Mouse (Mus musculus): ENCODE data around the gene Mipep. TPM values are rescaled to one million over a fixed set of nuclear protein-coding genes. Genes with fewer than 3 reads are reported as not detected.

Mipep gene
- total RNA-seq, 1 experiment = 7.9 TPM

DNA sequence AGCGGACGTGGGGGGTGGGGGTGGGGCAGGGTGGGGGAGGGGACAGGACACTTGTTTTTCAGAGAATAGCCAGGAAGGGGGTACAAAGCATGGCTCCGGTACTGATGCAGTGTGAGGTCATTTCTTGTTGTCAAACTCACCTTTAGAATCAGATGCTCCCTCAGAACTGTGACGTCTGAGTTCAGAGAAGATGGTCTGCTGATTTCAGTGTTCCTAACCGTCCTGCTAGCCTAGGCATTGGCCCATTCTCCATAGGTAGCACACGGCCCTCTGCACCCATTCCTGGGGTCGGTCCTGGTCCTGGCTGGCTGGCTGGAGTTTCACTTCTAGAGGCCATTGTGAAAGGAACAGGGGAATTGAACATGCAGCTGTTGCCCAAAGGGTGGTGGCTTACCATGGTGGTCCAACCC lies 47.2 kb upstream of the Mipep start:
- H3K9ac ChIP-seq (ENCODE audit: insufficient read depth, low read depth, low read length, poor library complexity, severe bottlenecking) = peak overlapping the region; percentile 7; the same call in 1 of the 2 replicates

DNA sequence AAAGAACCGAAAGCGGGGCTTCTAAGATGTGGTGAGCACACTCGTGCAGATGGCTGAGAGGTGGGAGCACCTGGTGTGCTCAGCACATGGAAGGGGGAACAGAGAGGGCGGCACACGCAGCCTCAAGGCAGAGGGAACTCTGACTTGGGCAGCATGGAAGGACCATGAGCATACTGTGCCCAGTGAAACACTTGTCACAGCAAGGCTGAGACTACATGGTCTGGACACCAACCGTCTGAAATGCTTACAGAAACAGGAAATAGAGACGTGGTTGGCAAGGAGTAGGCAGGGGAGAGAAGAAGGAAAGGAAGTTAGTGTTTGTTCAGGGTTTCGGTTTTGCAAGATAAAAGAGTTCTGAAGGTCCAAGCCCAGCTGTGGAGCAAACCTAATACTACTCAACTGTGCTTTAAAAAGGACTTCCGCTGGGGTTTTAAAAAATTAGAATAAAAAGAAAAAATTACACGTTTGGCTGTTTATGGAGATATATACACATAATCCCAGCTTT lies 45.9 kb upstream of the Mipep start:
- H3K36me3 ChIP-seq (ENCODE audit: control insufficient read depth, insufficient read depth, low read length, poor library complexity, severe bottlenecking) = peaks cover 5% of the 10 kb centered on the region; the same call in 1 of the 2 replicates
- H3K9ac ChIP-seq (ENCODE audit: insufficient read depth, low read depth, low read length, poor library complexity, severe bottlenecking) = peak overlapping the region; percentile 4; the same call in 1 of the 2 replicates
- DNase-seq (ENCODE audit: low read depth, low spot score) = no peak
- in situ Hi-C loops (cut with MboI; ENCODE audit: low sequenced_read_pairs in 2 of 2, unreplicated experiment in 2 of 2) = no loop called here
- peaks cover 14 to 38% of the 10 kb centered on the region in 2 experiments for H3K4me1 ChIP-seq (ENCODE audit: control insufficient read depth in 2 of 2, insufficient read depth in 2 of 2, low read length in 2 of 2, poor library complexity in 1 of 2)
- H3K4me3 ChIP-seq (ENCODE audit: insufficient read depth in 1 of 2, low read depth in 1 of 2, low read length in 2 of 2, poor library complexity in 1 of 2, severe bottlenecking in 1 of 2) = no peak overlapping the region
- no peak for TF ChIP-seq ZNF384 (IDR thresholded peaks at IDR 0.05; ENCODE audit: low read depth, low read length)
- no peak for TF ChIP-seq HCFC1 (IDR thresholded peaks at IDR 0.05; ENCODE audit: borderline replicate concordance, insufficient read depth, low read length)
- no peak for TF ChIP-seq ZC3H11A (IDR thresholded peaks at IDR 0.05; ENCODE audit: borderline replicate concordance, low read depth, low read length)
- no peak for TF ChIP-seq CHD2 (IDR thresholded peaks at IDR 0.05; ENCODE audit: low read depth, low read length)
- no peak for TF ChIP-seq MAFK (IDR thresholded peaks at IDR 0.05; ENCODE audit: insufficient read depth, low read depth, low read length)
- peak overlapping the region; percentile 32; the same call in 1 of the 2 replicates for H3K27ac ChIP-seq (ENCODE audit: insufficient read depth, low read depth, low read length, poor library complexity, severe bottlenecking)
- H3K9me3 ChIP-seq (ENCODE audit: control insufficient read depth, insufficient read depth, low read depth, low read length) = no peaks in the 10 kb centered on the region

More for the DNA sequence above, 47.2 kb upstream of the Mipep start:
- Histone ChIP-seq H3K4me3 (ENCODE audit: insufficient read depth in 1 of 2, low read depth in 1 of 2, low read length in 2 of 2, poor library complexity in 1 of 2, severe bottlenecking in 1 of 2) (no peak overlapping the region), H3K36me3 (ENCODE audit: control insufficient read depth, insufficient read depth, low read length, poor library complexity, severe bottlenecking) (peaks cover under 1% of the 10 kb centered on the region; the same call in 1 of the 2 replicates), H3K9me3 (ENCODE audit: control insufficient read depth, insufficient read depth, low read depth, low read length) (no peaks in the 10 kb centered on the region), H3K4me1 (ENCODE audit: control insufficient read depth in 2 of 2, insufficient read depth in 2 of 2, low read length in 2 of 2, poor library complexity in 1 of 2) (peaks cover 17 to 43% of the 10 kb centered on the region in 2 experiments), H3K27ac (ENCODE audit: insufficient read depth, low read depth, low read length, poor library complexity, severe bottlenecking) (peak overlapping the region; percentile 83)
- DNase-seq (ENCODE audit: low read depth, low spot score) = no peak
- TF ChIP-seq HCFC1 (IDR thresholded peaks at IDR 0.05; ENCODE audit: borderline replicate concordance, insufficient read depth, low read length) = no peak
- TF ChIP-seq CHD2 (IDR thresholded peaks at IDR 0.05; ENCODE audit: low read depth, low read length) = no peak
- no peak for TF ChIP-seq ZNF384 (IDR thresholded peaks at IDR 0.05; ENCODE audit: low read depth, low read length)
- TF ChIP-seq MAFK (IDR thresholded peaks at IDR 0.05; ENCODE audit: insufficient read depth, low read depth, low read length) = no peak
- TF ChIP-seq ZC3H11A (IDR thresholded peaks at IDR 0.05; ENCODE audit: borderline replicate concordance, low read depth, low read length) = no peak
- in situ Hi-C loops (cut with MboI; ENCODE audit: low sequenced_read_pairs in 2 of 2, unreplicated experiment in 2 of 2) = no loop called here

DNA sequence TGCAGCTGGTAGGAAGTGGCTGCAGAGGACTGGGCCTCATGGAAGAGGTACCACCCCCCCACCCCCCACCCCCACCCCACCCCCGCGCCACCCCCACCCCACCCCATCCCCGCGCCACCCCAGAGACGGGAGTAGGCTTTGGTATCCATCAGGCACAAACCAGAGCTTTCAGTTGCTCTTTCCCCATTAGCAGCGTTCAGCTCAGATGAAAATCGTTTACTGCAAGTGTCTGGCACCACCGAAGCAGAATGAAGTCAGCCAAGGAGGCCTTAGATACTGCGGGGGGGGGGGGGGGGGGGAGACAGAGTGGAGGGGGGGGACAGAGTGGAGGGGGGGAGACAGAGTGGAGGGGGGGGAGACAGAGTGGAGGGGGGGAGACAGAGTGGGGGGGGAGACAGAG lies 45.2 kb upstream of the Mipep start:
- Histone ChIP-seq H3K4me1 (ENCODE audit: control insufficient read depth in 2 of 2, insufficient read depth in 2 of 2, low read length in 2 of 2, poor library complexity in 1 of 2) (peaks cover 14 to 35% of the 10 kb centered on the region in 2 experiments), H3K4me3 (ENCODE audit: insufficient read depth in 1 of 2, low read depth in 1 of 2, low read length in 2 of 2, poor library complexity in 1 of 2, severe bottlenecking in 1 of 2) (no peak overlapping the region), H3K9me3 (ENCODE audit: control insufficient read depth, insufficient read depth, low read depth, low read length) (no peaks in the 10 kb centered on the region), H3K36me3 (ENCODE audit: control insufficient read depth, insufficient read depth, low read length, poor library complexity, severe bottlenecking) (peaks cover 5% of the 10 kb centered on the region; the same call in 1 of the 2 replicates), H3K9ac (ENCODE audit: insufficient read depth, low read depth, low read length, poor library complexity, severe bottlenecking) (no peak overlapping the region), H3K27ac (ENCODE audit: insufficient read depth, low read depth, low read length, poor library complexity, severe bottlenecking) (no peak overlapping the region)
- in situ Hi-C loops (cut with MboI; ENCODE audit: low sequenced_read_pairs in 2 of 2, unreplicated experiment in 2 of 2) = no loop called here
- no peak for TF ChIP-seq CHD2 (IDR thresholded peaks at IDR 0.05; ENCODE audit: low read depth, low read length)
- TF ChIP-seq MAFK (IDR thresholded peaks at IDR 0.05; ENCODE audit: insufficient read depth, low read depth, low read length) = no peak
- TF ChIP-seq ZC3H11A (IDR thresholded peaks at IDR 0.05; ENCODE audit: borderline replicate concordance, low read depth, low read length) = no peak
- TF ChIP-seq ZNF384 (IDR thresholded peaks at IDR 0.05; ENCODE audit: low read depth, low read length) = no peak
- no peak for DNase-seq (ENCODE audit: low read depth, low spot score)

DNA sequence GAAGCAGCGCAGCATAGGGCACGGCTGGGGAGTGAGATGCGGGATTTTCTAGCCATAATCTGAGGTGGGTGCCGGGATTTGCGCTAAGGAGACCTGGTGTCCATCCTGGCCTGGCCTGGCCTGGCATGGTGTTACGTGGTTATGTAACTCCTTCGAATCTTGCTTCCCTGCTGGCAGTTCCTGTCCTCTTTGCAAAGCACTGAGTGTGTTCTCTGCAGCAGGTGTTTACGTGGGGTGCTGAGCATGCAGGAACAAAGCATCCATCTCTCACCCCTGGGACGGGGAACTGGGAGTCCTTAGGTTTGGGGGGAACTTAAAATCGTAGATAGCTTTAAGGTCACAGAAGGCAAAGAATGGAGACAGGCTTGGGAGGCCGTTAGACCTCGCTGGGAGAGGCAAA lies 44.8 kb upstream of the Mipep start:
- Histone ChIP-seq H3K4me1 (ENCODE audit: control insufficient read depth in 2 of 2, insufficient read depth in 2 of 2, low read length in 2 of 2, poor library complexity in 1 of 2) (peaks cover 14 to 35% of the 10 kb centered on the region in 2 experiments), H3K27ac (ENCODE audit: insufficient read depth, low read depth, low read length, poor library complexity, severe bottlenecking) (no peak overlapping the region), H3K36me3 (ENCODE audit: control insufficient read depth, insufficient read depth, low read length, poor library complexity, severe bottlenecking) (peaks cover 5% of the 10 kb centered on the region; the same call in 1 of the 2 replicates)

More for the DNA sequence above, 44.8 kb upstream of the Mipep start:
- TF ChIP-seq ZNF384 (IDR thresholded peaks at IDR 0.05; ENCODE audit: low read depth, low read length) (no peak), ZC3H11A (IDR thresholded peaks at IDR 0.05; ENCODE audit: borderline replicate concordance, low read depth, low read length) (no peak), MAFK (IDR thresholded peaks at IDR 0.05; ENCODE audit: insufficient read depth, low read depth, low read length) (no peak), HCFC1 (IDR thresholded peaks at IDR 0.05; ENCODE audit: borderline replicate concordance, insufficient read depth, low read length) (no peak), CHD2 (IDR thresholded peaks at IDR 0.05; ENCODE audit: low read depth, low read length) (no peak)
- DNase-seq (ENCODE audit: low read depth, low spot score) = no peak
- Histone ChIP-seq H3K9ac (ENCODE audit: insufficient read depth, low read depth, low read length, poor library complexity, severe bottlenecking) (peak overlapping the region; percentile 42; the same call in 1 of the 2 replicates), H3K4me3 (ENCODE audit: insufficient read depth in 1 of 2, low read depth in 1 of 2, low read length in 2 of 2, poor library complexity in 1 of 2, severe bottlenecking in 1 of 2) (no peak overlapping the region), H3K9me3 (ENCODE audit: control insufficient read depth, insufficient read depth, low read depth, low read length) (no peaks in the 10 kb centered on the region)
- in situ Hi-C loops (cut with MboI; ENCODE audit: low sequenced_read_pairs in 2 of 2, unreplicated experiment in 2 of 2) = no loop called here
